Mouse (Mus musculus) cerebellum, adult 2 months (tissue): ENCODE measurements around the gene Gtf3c1.

Experiments
- CTCF ChIP-seq: fragments of 200-500 bp; IDR thresholded peaks from 2 replicates; pipeline ENCODE4 v1.5.1; 2011; ENCODE audit warnings: low read depth, mild to moderate bottlenecking, control low read depth, low read length, moderate library complexity, borderline replicate concordance; ENCODE audit not compliant: insufficient read depth
- POLR2A ChIP-seq: fragments of 200-500 bp; IDR thresholded peaks from 2 replicates; pipeline ENCODE4 v1.6.1; 2011; ENCODE audit warnings: low read length, control low read depth, borderline replicate concordance; ENCODE audit not compliant: insufficient read depth

DNA sequence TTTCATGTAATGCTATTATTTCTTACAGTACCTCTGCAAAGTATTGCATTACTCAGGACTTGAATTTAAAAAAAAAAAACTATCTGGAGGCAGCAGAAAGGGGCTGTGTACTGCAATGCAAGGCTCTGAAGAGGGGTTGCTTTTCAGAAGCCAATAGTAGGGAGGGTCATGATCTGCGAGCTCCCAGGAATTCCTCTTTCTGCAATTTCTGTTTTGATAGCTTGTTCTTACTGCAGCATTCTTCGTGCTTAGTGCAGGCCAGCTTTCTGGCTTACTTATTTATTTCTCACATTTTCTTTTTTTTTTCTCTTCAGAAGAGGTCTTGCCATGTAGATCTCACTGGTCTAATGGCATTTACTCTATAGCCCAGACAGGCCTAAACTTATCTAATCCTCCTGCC lies 32.9 kb upstream of the Gtf3c1 start:
- TF ChIP-seq POLR2A (no peak), CTCF (no peak)
